Mouse (Mus musculus): ENCODE results near the gene Gng7.

The Gng7 gene

DNA sequence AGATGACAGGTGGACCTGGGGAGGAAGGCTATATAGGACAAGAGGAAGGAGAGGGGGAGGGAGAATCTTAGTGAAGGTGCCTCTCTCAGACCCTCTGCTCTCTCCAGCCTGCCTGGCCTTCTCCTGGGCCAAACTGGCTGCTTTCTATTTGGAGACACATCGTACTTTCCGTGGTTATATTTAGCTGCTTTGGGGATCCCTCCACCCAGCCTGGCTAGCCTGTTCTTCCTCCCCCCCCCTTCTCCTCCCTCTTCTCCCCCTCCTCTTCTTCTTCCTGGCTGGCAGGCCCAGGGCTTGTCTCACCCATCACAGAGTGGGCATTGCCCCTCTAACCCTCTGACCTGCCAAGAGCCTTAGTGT, 73.8 kb downstream of the Gng7 start:
- no peak for DNase-seq

DNA sequence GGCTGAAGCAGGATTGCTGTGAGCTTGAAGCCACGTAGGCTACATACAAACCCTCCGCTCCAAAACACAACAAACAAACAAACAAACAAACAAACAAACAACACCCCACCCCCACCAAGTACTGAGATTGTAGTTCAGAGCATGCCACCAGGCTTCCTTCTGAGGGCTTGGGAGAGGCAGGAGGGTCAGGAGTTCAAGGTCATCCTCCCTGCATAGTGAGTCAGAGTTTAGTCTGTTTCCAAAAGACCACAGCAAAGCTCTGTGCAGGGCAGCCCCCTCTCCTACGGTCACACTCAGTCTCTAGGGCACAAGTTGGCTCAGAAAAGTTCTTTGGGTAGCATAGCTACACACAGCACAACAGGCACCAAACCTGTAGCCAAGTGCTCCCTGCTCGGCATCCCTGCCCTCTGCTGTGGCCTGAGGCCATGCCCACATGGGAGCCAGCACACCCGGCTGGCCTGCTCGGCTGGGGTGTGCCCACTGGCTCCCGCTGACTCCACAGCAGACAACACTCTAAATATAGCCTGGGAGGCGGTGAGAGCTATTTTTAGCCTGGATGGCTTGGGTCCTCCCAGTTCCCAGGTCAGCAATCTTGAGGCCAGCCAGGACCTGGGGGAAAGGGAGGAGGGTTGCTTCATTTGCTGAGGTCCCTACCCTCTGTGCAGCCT, 74.3 kb downstream of the Gng7 start:
- no peak for DNase-seq

DNA sequence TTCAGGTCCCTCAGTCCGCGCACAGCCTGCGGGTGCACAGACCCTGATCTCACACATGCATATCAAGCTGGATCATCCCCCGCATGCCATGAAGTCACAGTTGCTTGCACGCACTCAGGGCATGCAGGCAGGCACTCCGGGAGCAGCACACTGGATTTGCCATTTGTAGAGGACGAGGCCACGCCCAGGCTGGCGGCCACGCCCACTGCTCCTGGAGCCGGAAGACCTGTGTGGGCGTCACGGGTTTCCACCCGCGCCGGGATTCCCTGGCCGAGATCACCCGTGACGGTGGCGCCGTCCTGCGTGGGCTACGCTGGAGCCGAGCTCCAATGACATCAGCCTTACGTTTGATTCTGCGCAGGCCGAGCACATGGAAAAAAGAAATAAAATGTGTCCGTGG, 75.1 kb downstream of the Gng7 start:
- peak; percentile 75 for DNase-seq

GRCm38 (mm10) chr10:80938831-80939550, 75.8 kb downstream of the Gng7 start:
- DNase-seq: no peak

- no peak for DNase-seq
These were observed 77.1 kb downstream of the Gng7 start for GRCm38 (mm10) chr10:80937646-80938045.

DNA sequence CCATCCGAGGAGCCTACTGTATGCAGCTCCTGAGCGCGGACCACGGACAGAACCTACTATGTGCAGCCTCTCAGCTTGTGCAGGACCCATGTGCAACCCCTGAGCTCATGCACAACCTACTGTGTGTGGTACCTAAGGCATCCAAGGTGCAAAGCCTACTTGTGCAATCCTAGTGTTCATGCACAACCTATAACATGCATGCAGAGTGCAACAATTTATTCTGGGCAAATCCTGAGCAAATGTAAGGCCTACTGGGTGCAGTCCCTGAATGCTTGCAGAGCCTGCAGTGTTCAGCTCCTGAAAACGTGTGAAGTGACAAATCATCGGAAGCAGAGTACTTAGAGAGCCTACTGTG, 78.0 kb downstream of the Gng7 start:
- DNase-seq: no peak

GRCm38 (mm10) chr10:80936135-80936809, 78.5 kb downstream of the Gng7 start:
- DNase-seq: peak; percentile 46

DNA sequence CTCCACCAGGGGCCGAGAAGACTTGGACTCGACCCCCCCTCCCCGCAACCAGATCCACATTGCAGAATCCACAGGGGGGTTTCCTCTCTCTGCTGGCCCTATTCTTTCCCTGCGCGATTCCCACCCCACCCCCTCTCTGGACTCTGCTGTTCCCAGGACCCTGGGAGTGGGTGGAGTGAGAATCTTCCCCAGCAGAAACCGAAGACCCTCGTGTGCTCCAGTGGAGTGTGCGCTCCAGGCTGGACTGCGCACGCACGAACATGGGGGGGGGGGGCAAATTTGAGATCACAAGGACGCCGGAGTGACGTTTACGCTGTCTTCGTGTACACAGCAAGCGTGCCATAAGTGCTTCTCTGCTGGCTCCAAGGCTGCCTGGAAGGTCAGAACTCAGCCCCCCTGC, 79.0 kb downstream of the Gng7 start:
- DNase-seq: no peak

DNA sequence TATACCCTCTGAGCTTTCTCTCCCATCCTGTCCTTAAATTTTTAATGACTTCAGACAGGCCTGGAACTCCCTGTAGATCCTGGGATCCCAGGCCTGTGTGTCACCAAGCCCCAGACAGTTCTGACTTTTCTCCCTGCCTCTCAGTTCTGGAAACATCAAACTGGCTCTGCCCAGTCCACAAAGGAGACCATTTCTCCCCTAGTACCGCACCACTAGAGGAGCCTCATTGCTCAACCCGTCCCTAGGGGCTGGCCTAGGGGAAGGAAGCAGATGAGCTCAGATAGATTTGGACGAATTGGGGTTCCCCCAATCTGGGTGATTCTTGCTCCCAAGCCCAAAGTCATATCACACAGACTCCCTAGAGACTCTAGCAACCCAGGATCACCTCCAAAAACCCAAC, 79.5 kb downstream of the Gng7 start:
- DNase-seq: no peak

DNA sequence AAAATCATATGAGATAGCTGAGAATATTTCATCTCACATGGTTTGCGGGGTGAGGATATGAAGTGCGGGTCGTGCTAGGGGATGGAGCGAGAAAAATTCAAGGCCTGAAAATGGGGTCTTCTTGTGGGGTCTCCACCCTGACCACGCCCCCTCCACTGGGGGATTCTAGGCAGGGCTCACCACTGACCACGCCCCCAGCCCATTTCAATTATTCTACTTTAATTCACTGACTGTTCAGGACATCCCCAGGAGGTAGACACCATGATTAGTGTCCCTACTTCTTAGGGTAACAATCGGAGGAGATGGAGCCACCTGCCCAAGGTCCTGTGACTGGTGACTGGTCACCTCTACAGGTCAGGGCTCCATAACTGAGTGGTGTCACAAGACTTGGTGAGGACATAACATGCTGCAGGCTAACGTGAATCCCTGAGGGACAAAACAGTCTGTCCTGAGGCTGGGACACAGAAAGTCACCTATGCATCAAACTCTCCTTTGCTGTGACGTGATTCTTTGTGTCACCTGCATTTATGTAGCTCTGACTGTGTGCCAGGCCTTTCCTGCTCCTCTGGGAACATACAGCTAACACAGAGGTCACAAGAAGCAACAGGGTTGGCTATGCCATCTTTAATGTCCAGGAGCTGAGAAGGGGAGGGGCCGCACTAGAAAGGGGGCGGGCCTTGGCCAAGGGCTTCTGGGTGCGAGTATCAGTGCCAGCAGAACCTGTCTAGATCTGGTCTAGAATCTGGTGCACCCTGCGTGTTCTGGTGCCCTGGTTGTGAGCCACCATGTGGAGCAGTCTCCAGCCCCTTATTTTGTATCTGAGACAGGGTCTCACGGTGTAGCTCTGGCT, 80.4 kb downstream of the Gng7 start:
- no peak for DNase-seq

DNA sequence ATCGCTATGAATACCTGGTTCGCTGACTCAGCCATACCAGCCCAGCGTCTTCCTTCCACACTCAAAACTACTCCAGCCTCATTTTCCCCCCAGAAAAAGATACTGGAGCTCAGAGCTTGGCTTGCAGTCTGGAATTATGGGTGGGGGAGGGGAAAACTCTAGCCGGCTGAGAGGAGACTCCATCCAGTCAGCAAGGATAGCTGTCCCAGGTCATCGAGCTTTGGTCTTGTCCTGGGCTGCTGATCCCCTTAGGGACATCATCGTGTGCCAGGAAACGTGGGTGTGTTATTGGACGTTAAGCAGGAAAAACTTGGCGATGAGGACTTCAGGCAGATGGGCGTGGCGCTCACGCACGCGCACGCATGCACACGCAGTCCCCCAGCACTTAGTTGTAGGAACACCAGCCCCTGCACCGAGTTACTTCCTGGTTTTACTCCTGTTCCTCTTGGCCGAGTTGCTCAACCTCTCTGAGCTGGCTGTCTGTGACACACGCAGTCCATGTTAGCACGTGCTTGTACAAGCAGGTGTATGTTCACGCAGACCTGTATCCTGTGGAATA, 81.2 kb downstream of the Gng7 start:
- no peak for DNase-seq

DNA sequence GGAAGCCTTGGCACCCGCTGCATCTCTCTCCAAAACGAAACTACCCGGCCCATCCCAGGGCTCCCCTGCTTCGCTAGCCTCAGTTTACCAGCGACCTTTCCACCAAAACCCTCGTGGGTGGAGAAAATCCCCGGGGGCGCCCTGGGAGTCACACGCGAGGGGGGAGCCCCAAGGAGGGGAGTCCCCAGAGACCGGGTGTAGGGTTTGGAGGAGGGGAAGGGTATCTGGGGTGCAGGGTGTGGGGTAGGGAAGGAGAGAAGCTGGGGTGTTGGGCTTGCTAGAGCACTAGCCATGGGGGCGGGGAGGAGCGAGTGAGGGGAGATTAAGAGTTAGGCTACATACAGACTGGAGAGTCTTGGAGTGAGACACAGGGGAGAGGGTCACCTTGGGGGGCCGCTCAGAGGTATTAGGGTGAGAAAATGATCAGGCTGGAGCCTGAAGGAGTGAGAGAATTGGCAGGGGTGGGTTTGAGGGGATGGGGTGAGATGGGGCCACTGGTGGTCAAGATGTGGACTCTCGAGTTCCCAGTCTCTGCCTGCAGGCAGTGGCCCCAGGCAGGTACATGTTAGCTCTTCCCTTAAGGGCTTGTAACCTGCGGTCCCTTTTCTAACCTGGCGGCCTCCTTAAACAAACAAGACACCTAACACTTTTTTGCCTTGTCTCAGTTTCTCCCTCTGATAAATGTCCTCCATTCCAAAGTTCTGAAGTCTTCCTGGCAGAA, 81.9 kb downstream of the Gng7 start:
- DNase-seq: no peak

DNA sequence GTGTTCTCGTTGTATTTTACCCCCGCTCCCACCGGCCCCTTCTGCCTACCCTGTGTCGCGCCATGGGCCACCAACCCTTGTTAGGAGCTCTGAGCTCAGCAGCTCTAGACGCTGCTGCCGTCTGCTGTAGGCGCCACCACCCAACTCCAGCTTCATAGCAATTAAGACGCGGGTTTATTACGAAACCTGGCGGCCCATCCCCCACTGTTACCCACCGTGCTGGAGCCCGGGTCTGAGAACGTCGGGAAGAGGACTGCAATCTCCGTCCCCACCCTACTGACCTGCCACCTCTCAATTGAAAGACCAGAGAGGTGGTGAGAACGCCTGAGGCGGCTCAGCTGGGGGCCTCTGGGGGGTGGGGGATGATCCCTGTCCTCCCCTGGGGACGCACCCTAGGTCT, 82.5 kb downstream of the Gng7 start:
- DNase-seq: no peak

- DNase-seq: no peak
These were observed 83.0 kb downstream of the Gng7 start for GRCm38 (mm10) chr10:80931695-80932094.

DNA sequence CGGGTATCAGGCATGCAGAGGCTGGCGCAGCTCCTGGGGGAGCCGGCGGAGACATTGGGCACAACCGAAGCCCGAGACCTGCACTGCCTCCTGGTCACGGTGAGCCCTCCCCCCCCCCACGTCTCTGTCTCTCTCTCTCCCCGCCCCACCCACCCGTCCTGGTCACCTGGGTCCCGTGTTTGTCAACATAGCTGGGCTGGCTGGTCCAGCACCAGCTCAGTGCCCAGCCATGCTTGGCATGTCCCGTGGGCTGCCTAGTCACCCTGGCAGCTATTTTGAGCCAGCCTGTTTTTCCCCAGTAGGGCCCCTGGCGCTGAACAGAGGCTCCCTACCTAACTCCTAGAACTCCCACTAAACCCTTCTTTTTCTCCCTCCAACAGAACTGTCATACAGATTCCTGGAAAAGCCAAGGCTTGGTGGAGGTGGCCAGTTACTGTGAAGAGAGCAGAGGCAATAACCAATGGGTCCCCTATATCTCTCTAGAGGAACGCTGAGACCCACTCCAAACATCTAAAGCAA, 83.5 kb downstream of the Gng7 start:
- no peak for DNase-seq

DNA sequence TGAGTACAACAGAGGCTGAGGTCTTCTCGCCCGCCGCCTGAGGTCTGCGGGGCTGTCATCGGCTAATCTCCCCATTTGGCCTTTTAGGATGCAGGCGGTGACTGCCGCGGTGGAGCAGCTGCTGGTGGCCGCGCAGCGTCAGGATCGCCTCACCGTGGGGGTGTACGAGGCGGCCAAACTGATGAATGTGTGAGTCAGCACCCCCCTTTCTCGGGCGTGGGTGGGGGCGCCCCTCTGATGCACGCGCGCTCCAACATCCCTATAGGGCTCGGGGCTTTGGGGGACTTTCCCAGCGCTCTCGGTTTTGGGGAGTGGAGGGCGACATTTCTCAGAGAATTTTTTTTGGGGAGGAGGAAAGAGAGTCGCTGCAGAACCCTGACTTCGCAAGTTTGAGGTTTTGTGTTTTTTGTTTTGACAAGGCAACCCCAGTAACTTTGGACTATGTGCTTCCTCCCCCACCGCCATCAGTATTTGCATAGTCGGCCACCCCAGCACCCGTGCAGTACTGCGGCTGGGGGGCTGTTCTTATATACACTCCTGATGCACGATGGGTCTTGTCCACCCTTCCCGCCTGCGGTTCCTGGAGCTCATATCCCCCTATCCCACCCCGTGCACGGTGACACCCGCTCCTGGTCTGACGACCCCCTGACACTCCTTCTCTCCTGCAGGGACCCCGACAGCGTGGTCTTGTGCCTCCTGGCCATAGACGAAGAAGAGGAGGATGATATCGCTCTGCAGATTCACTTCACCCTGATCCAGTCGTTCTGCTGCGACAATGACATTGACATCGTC, 84.2 kb downstream of the Gng7 start:
- peak; percentile 62 for DNase-seq

GRCm38 (mm10) chr10:80929299-80930226, 85.2 kb downstream of the Gng7 start, which contains the start of gene Gadd45b:
Gadd45b (plus strand) TSS chr10:80930073.
- DNase-seq: peak; percentile 98

GRCm38 (mm10) chr10:80928586-80929298, 86.0 kb downstream of the Gng7 start:
- peak; percentile 90 for DNase-seq

DNA sequence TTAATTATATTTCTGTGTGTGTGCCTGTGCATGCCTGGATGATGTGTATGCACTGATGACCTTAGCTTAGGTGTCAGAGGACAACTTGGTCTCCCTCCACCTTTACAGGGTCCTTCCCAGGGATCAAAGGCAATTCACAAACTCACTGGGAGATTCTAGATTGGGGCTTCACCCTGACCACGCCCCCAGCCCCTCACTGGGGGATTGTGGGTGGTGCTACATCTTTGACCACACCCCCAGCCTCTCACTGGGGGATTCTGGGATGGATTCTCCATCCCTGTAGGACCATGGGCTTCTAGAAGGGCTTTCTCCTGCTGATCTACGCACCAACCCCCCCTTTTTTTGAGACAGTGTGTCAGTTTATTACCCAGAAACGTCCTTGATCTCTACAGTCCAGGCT, 89.3 kb downstream of the Gng7 start:
- no peak for DNase-seq
